Mouse (Mus musculus) bone marrow macrophage, adult 2 months (primary cell): Measurements from ENCODE around the gene Cntn6.

Experiments
- CTCF ChIP-seq: IDR thresholded peaks from 2 replicates; pipeline ENCODE4 v1.5.1; 2012; ENCODE audit warnings: low read depth, mild to moderate bottlenecking, low read length, moderate library complexity
- POLR2A ChIP-seq: IDR thresholded peaks from 2 replicates; pipeline ENCODE4 v1.6.1; 2012; ENCODE audit warnings: mild to moderate bottlenecking, low read depth, low read length, borderline replicate concordance

DNA sequence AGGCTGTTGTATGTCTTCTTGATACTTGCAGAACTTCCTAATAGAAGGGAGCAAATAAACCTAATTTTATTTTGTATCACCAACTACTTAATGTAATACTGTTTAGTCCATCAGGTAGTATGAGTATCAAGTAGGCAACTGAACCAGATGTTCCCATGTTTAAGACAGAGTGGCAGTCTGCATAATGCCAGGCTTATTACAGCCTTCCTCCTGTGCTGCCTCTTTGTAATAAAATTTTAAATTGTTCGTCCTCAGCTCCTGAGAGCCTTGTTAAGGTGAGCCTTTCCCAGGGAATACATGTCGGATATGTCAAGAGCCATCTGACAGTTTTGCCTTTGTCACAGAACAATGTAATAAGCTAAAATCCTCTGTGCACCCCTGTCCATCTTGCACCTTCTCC lies 294.9 kb downstream of the Cntn6 start:
- TF ChIP-seq CTCF (no peak), POLR2A (no peak)
